Mouse (Mus musculus): ENCODE results near the gene Obp1b.
"Not testable (repeated sequence)": the region's sequence is repeated elsewhere in the genome, so short reads cannot be mapped to it uniquely, and the experiment has no call there.

The Obp1b gene

GRCm38 (mm10) chrX:78186477-78186876 lies at the start of gene Obp1b:
TSS of gene Obp1b (plus strand) at chrX:78186777.
- DNase-seq = not testable (repeated sequence)

DNA sequence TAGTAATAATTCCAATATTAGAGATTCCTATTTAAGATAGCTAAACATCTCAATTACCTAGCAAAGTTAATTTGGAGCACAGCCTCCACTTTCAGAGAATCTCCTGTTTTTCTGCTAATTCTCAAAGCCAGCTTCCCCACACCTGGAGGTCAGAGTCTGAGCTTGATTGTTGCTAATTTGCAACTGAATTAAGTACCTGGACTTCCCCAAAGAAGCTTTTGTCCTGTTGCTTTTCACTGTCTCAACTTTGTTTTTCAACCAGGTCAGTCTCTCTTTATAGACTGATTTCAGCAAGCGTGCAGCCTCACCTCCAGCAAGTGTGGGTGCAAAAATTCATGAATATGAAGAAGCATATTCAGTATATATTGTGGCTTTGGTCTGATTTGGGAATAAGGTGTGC lies 15.6 kb downstream of the Obp1b start:
- DNase-seq = not testable (repeated sequence)

DNA sequence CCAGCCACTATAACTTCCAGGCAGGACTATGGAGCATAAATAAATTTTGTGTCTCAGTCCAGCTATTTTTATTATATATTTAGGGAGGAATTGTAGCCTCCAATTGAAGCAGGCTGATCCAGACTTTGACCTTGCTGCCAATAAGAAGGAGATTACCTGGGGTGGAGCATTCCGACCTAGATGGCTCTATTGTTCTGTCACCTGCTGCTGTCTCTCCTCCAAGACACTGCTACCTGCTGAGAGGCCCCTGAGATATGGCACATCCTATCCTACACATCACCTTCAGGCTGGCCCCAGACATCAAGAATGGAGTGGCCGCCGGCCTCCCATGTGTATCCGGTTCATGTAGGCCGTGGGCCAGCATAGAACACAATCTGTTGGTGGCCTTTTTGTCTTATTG lies 16.3 kb downstream of the Obp1b start:
- no peak for DNase-seq

Data from cerebellum, adult 18-20 months (tissue).